Mouse (Mus musculus): ENCODE measurements around the gene Wdr66. TPM values are rescaled to one million over a fixed set of nuclear protein-coding genes. Genes with fewer than 3 reads are reported as not detected.

Wdr66 gene
- polyA plus RNA-seq, 1 experiment from 2014 or later, result 0.80 TPM

GRCm38 (mm10) chr5:123375262-123375661, 123.4 kb downstream of the Wdr66 start:
- H3K4me1 ChIP-seq (replicated peaks), result 0 out of 2 replicates have a peak, but pooled peaks cover 6% of the 10 kb centered on the region
- ATAC-seq (ENCODE audit: low FRiP score, low read depth), result peak; percentile 59
- H3K27ac ChIP-seq (replicated peaks), result no peak overlapping the region
- no peak overlapping the region for H3K9ac ChIP-seq
- WGBS, result 95% methylated on average over 10 of the region's 10 CpGs
- no peaks in the 10 kb centered on the region for H3K9me3 ChIP-seq
- H3K36me3 ChIP-seq, result peaks cover 30% of the 10 kb centered on the region
- H3K4me2 ChIP-seq, result no peak overlapping the region
- H3K27me3 ChIP-seq, result no peaks in the 10 kb centered on the region
- no peak overlapping the region for H3K4me3 ChIP-seq

- no peak for ATAC-seq (ENCODE audit: low FRiP score, low read depth)
- Histone ChIP-seq H3K9ac (no peak overlapping the region), H3K27me3 (no peaks in the 10 kb centered on the region), H3K4me2 (no peak overlapping the region), H3K4me1 (replicated peaks) (0 out of 2 replicates have a peak, but pooled peaks cover 6% of the 10 kb centered on the region), H3K27ac (replicated peaks) (peak overlapping the region; percentile 22; the same call in 1 of the 2 replicates), H3K36me3 (peaks cover 23% of the 10 kb centered on the region), H3K9me3 (no peaks in the 10 kb centered on the region), H3K4me3 (no peak overlapping the region)
- WGBS, result 87% methylated on average over 6 of the region's 6 CpGs
These were observed 124.0 kb downstream of the Wdr66 start for GRCm38 (mm10) chr5:123375793-123376452.

DNA sequence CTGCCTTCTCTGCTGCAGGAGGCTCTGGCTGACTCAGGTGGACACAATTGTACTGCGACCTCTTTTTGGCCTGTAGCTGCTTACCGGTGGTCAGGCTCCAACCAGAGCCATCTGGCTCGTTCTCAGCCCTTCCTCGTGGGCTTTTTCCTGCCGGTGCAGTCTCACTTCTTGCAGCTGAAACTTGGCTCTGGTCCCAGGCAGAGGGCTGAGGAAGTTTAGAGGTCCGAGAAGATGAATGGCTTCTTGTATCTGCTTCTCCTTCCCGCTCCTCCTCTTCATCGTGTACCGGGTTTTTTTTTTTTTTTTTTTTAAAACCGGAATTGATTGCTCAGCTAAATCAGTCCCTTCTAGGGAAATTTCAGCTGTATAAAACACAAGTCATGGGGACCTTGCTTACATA, 124.7 kb downstream of the Wdr66 start:
- Histone ChIP-seq H3K9me3 (no peaks in the 10 kb centered on the region), H3K4me1 (replicated peaks) (0 out of 2 replicates have a peak, but pooled peaks cover 6% of the 10 kb centered on the region), H3K9ac (no peak overlapping the region), H3K4me2 (no peak overlapping the region), H3K27ac (replicated peaks) (peak overlapping the region; percentile 22; the same call in 1 of the 2 replicates), H3K27me3 (no peaks in the 10 kb centered on the region), H3K4me3 (no peak overlapping the region), H3K36me3 (peaks cover 17% of the 10 kb centered on the region)
- 32% methylated on average over 10 of the region's 10 CpGs for WGBS
- no peak; the same call in 1 of the 2 replicates for ATAC-seq (ENCODE audit: low FRiP score, low read depth)

Other genes with a start within 250 kb of the Wdr66 start
- gene Orai1, start 237.0 kb upstream of the Wdr66 start, polyA plus RNA-seq (2015; fragmentation: Nextera tagmentation; extraction: Ambion mirVana), result 14.0 and 14.3 TPM in 2 replicates
- 1.1 and 1.3 TPM in 2 replicates for gene Morn3, start 205.1 kb upstream of the Wdr66 start, polyA plus RNA-seq (2015; fragmentation: Nextera tagmentation; extraction: Ambion mirVana)
- gene Tmem120b, start 183.7 kb upstream of the Wdr66 start, polyA plus RNA-seq (2015; fragmentation: Nextera tagmentation; extraction: Ambion mirVana), result 17.9 and 20.7 TPM in 2 replicates
- 16.7 and 19.3 TPM in 2 replicates for gene Rhof, start 119.4 kb upstream of the Wdr66 start, polyA plus RNA-seq (2015; fragmentation: Nextera tagmentation; extraction: Ambion mirVana)
- gene Setd1b, start 109.9 kb upstream of the Wdr66 start, polyA plus RNA-seq (2015; fragmentation: Nextera tagmentation; extraction: Ambion mirVana), result 10.9 and 11.7 TPM in 2 replicates
- 75.3 and 75.7 TPM in 2 replicates for gene Psmd9, start 82.7 kb upstream of the Wdr66 start, polyA plus RNA-seq (2015; fragmentation: Nextera tagmentation; extraction: Ambion mirVana)
- gene Hpd, start 69.4 kb upstream of the Wdr66 start, polyA plus RNA-seq (2015; fragmentation: Nextera tagmentation; extraction: Ambion mirVana), result not detected in 2 replicates
- 38.7 and 40.0 TPM in 2 replicates for gene Bcl7a, start 91.7 kb downstream of the Wdr66 start, polyA plus RNA-seq (2015; fragmentation: Nextera tagmentation; extraction: Ambion mirVana)
- gene Mlxip, start 142.7 kb downstream of the Wdr66 start, polyA plus RNA-seq (2015; fragmentation: Nextera tagmentation; extraction: Ambion mirVana), result 18.3 and 20.6 TPM in 2 replicates
- gene Lrrc43, start 237.2 kb downstream of the Wdr66 start, polyA plus RNA-seq (2015; fragmentation: Nextera tagmentation; extraction: Ambion mirVana), result 0.38 and 0.43 TPM in 2 replicates
- not detected in 2 replicates for gene Il31, start 237.4 kb downstream of the Wdr66 start, polyA plus RNA-seq (2015; fragmentation: Nextera tagmentation; extraction: Ambion mirVana)

Data from hindbrain, embryonic 15.5 days (tissue).